Mouse (Mus musculus) ES-E14 (cell line): ENCODE results near the gene Epb41l4b. TPM values are rescaled to one million over a fixed set of nuclear protein-coding genes. Genes with fewer than 3 reads are reported as not detected.

Source experiments
- DNase-seq: peaks from one replicate; pipeline ENCODE4 v3.0.0-alpha.2; 2013; ENCODE audit warnings: low read depth, low spot score
- H3K27ac ChIP-seq: 2 replicates; pipeline ENCODE4 v1.5.1; 2012; ENCODE audit warnings: low read depth, mild to moderate bottlenecking, low read length, moderate library complexity, mixed read lengths; ENCODE audit not compliant: poor library complexity, insufficient read depth, severe bottlenecking
- H3K36me3 ChIP-seq: 2 replicates; pipeline ENCODE4 v1.6.1; 2012; ENCODE audit warnings: mild to moderate bottlenecking, low read length, moderate library complexity, mixed read lengths; ENCODE audit not compliant: control insufficient read depth, poor library complexity, insufficient read depth, severe bottlenecking
- H3K4me1 ChIP-seq, 2 experiments: fragments of 150-350 bp in 1 of 2; sonication (generic) in 1 of 2; 2 replicates each; pipeline ENCODE4 v1.6.1; 2012; ENCODE audit warnings: low read length in 2 of 2, mild to moderate bottlenecking in 1 of 2, mixed read lengths in 1 of 2; ENCODE audit not compliant: control insufficient read depth in 2 of 2, insufficient read depth in 2 of 2, poor library complexity in 1 of 2
- H3K4me3 ChIP-seq, 2 experiments: fragments of 150-350 bp in 1 of 2; sonication (generic) in 1 of 2; 2 replicates each; pipeline ENCODE4 v1.5.1; 2012; ENCODE audit warnings: low read length in 2 of 2, low read depth in 1 of 2, mild to moderate bottlenecking in 1 of 2, mixed read lengths in 1 of 2; ENCODE audit not compliant: insufficient read depth in 1 of 2, poor library complexity in 1 of 2, severe bottlenecking in 1 of 2
- H3K9ac ChIP-seq: 2 replicates; pipeline ENCODE4 v1.6.1; 2012; ENCODE audit warnings: low read depth, mild to moderate bottlenecking, low read length, mixed read lengths; ENCODE audit not compliant: poor library complexity, insufficient read depth, severe bottlenecking
- H3K9me3 ChIP-seq: fragments of 150-350 bp; sonication (generic); 2 replicates; pipeline ENCODE4 v1.6.1; 2012; ENCODE audit warnings: low read depth, mild to moderate bottlenecking, low read length; ENCODE audit not compliant: control insufficient read depth, insufficient read depth
- CHD2 ChIP-seq: IDR thresholded peaks from 2 replicates; pipeline ENCODE4 v1.6.1; 2014; ENCODE audit warnings: mild to moderate bottlenecking, low read depth, low read length, inconsistent platforms
- HCFC1 ChIP-seq: IDR thresholded peaks from 2 replicates; pipeline ENCODE4 v1.6.1; 2012; ENCODE audit warnings: low read length, inconsistent platforms, borderline replicate concordance; ENCODE audit not compliant: insufficient read depth
- MAFK ChIP-seq: IDR thresholded peaks from 2 replicates; pipeline ENCODE4 v1.6.1; 2014; ENCODE audit warnings: mild to moderate bottlenecking, low read depth, low read length, inconsistent platforms; ENCODE audit not compliant: insufficient read depth
- ZC3H11A ChIP-seq: IDR thresholded peaks from 2 replicates; pipeline ENCODE4 v1.6.1; 2012; ENCODE audit warnings: low read depth, mild to moderate bottlenecking, inconsistent platforms, low read length, borderline replicate concordance
- ZNF384 ChIP-seq: IDR thresholded peaks from 2 replicates; pipeline ENCODE4 v1.6.1; 2012; ENCODE audit warnings: low read depth, low read length, inconsistent platforms
- in situ Hi-C, 2 experiments: fragments of 600-800 bp; cut with MboI; formaldehyde crosslinking; loops; one replicate each; pipeline ENCODE4 v1.15.1; 2025; ENCODE audit warnings: low sequenced_read_pairs in 2 of 2, inconsistent platforms in 1 of 2; ENCODE audit not compliant: unreplicated experiment in 2 of 2
- total RNA-seq: library from RNA; depleted of rRNA; stranded (reverse); fragments of 300-350 nt; gene quantifications from 2 replicates; pipeline ENCODE4 v1.2.3, GENCODE M21; 2012

Epb41l4b gene
- total RNA-seq, 1 experiment: 4.7 TPM

GRCm38 (mm10) chr4:57148182-57148581 lies 4.9 kb upstream of the Epb41l4b start:
- H3K4me3 ChIP-seq: no peak overlapping the region
- no peak for TF ChIP-seq ZNF384
- no peak for TF ChIP-seq CHD2
- no peak for TF ChIP-seq MAFK
- no peak for TF ChIP-seq HCFC1
- TF ChIP-seq ZC3H11A: no peak
- H3K4me1 ChIP-seq: peaks cover 0 to 5% of the 10 kb centered on the region in 2 experiments; a peak in 1 of 4 replicates
- no peaks in the 10 kb centered on the region for H3K36me3 ChIP-seq
- no peak overlapping the region for H3K9ac ChIP-seq
- in situ Hi-C loops: no loop called here
- H3K9me3 ChIP-seq: no peaks in the 10 kb centered on the region
- DNase-seq: no peak
- H3K27ac ChIP-seq: no peak overlapping the region

- H3K4me1 ChIP-seq: peaks cover 0 to 7% of the 10 kb centered on the region in 2 experiments; a peak in 1 of 4 replicates
- H3K9ac ChIP-seq: peak overlapping the region; percentile 57
- H3K36me3 ChIP-seq: no peaks in the 10 kb centered on the region
- H3K27ac ChIP-seq: no peak overlapping the region
- in situ Hi-C loops: no loop called here
- H3K9me3 ChIP-seq: no peaks in the 10 kb centered on the region
- DNase-seq: no peak
- peak overlapping the region; percentile 88 for H3K4me3 ChIP-seq
- TF ChIP-seq CHD2 (no peak), ZC3H11A (no peak), ZNF384 (no peak)
These were observed 737 bp downstream of the Epb41l4b start for GRCm38 (mm10) chr4:57142374-57143025.

- TF ChIP-seq ZNF384 (no peak), CHD2 (no peak), HCFC1 (no peak), ZC3H11A (no peak), MAFK (no peak)
- peaks cover 0 to 7% of the 10 kb centered on the region in 2 experiments; a peak in 1 of 4 replicates for H3K4me1 ChIP-seq
- no peak for DNase-seq
- H3K27ac ChIP-seq: no peak overlapping the region
- H3K9ac ChIP-seq: peak overlapping the region; percentile 57; the same call in 1 of the 2 replicates
- H3K36me3 ChIP-seq: no peaks in the 10 kb centered on the region
- in situ Hi-C loops: no loop called here
- H3K4me3 ChIP-seq: peak overlapping the region; percentile 88
- H3K9me3 ChIP-seq: no peaks in the 10 kb centered on the region
These were observed 1.3 kb downstream of the Epb41l4b start for GRCm38 (mm10) chr4:57141908-57142361.

- in situ Hi-C loops: no loop called here
- TF ChIP-seq ZC3H11A (no peak), ZNF384 (no peak), MAFK (no peak), HCFC1 (no peak), CHD2 (no peak)
- no peak overlapping the region for H3K27ac ChIP-seq
- H3K36me3 ChIP-seq: no peaks in the 10 kb centered on the region
- no peaks in the 10 kb centered on the region for H3K9me3 ChIP-seq
- no peak overlapping the region for H3K9ac ChIP-seq
- no peak for DNase-seq
- H3K4me3 ChIP-seq: no peak overlapping the region
- H3K4me1 ChIP-seq: peaks cover 0 to 7% of the 10 kb centered on the region in 2 experiments; a peak in 1 of 4 replicates
These were observed 2.1 kb downstream of the Epb41l4b start for GRCm38 (mm10) chr4:57140992-57141717.
